Mouse (Mus musculus): ENCODE data around the gene Clca3a1.

GRCm38 (mm10) chr3:144760592-144761309 lies at the start of gene Clca3a1:
- TF ChIP-seq CTCF (IDR thresholded peaks at IDR 0.05; ENCODE audit: low read depth), result no peak
- TF ChIP-seq EP300 (IDR thresholded peaks at IDR 0.05; ENCODE audit: low read depth), result peak; percentile 58; the same call in 1 of the 2 replicates

Data from liver, embryonic 14.5 days (tissue).